Mouse (Mus musculus) heart, adult 2 months (tissue): ENCODE results near the gene Itpr2. TPM values are rescaled to one million over a fixed set of nuclear protein-coding genes. Genes with fewer than 3 reads are reported as not detected.

Experiments used
- DNase-seq, 2 experiments: peaks; one replicate each; pipeline ENCODE4 v3.0.0; 2021
- H3K27ac ChIP-seq: fragments of 200-600 bp; 2 replicates; pipeline ENCODE4 v1.8.1; 2022
- H3K27me3 ChIP-seq: fragments of 200-500 bp; 2 replicates; pipeline ENCODE4 v1.6.1; 2012; ENCODE audit warnings: mild to moderate bottlenecking, low read length, inconsistent platforms, mixed read lengths; ENCODE audit not compliant: control insufficient read depth, insufficient read depth
- H3K36me3 ChIP-seq: fragments of 200-500 bp; 2 replicates; pipeline ENCODE4 v1.6.1; 2012; ENCODE audit warnings: low read length, inconsistent platforms; ENCODE audit not compliant: control insufficient read depth, insufficient read depth
- H3K4me1 ChIP-seq: fragments of 200-500 bp; 2 replicates; pipeline ENCODE4 v1.6.1; 2011; ENCODE audit warnings: low read length; ENCODE audit not compliant: control insufficient read depth, insufficient read depth
- H3K4me3 ChIP-seq: fragments of 200-600 bp; 2 replicates; pipeline ENCODE4 v1.8.1; 2022
- H3K79me2 ChIP-seq: fragments of 200-500 bp; replicated peaks from 2 replicates; pipeline ENCODE4 v1.6.1; 2012; ENCODE audit warnings: mild to moderate bottlenecking, inconsistent platforms, low read length, moderate library complexity, mixed read lengths; ENCODE audit not compliant: control insufficient read depth, insufficient read depth
- H3K9ac ChIP-seq: fragments of 200-500 bp; 2 replicates; pipeline ENCODE4 v1.6.1; 2012; ENCODE audit warnings: low read depth, mild to moderate bottlenecking, control low read depth, inconsistent platforms, low read length, mixed read lengths
- CTCF ChIP-seq: fragments of 200-600 bp; IDR thresholded peaks from 2 replicates; pipeline ENCODE4 v1.8.1; 2022; ENCODE audit warnings: antibody characterized with exemption, mild to moderate bottlenecking, moderate library complexity
- EP300 ChIP-seq: fragments of 200-500 bp; IDR thresholded peaks from 2 replicates; pipeline ENCODE4 v1.6.1; 2011; ENCODE audit warnings: low read depth, low read length, control low read depth; ENCODE audit not compliant: insufficient read depth
- POLR2A ChIP-seq: fragments of 200-500 bp; IDR thresholded peaks from 2 replicates; pipeline ENCODE4 v1.6.1; 2011; ENCODE audit warnings: mild to moderate bottlenecking, low read depth, low read length, control low read depth; ENCODE audit not compliant: insufficient read depth
- WGBS: fragments of 180-500 bp; shearing (Covaris S2); methylation state at CpG from one replicate; pipeline ENCODE4 v1.1.7; 2018; 5-methylcytosine and 5-hydroxymethylcytosine counted together
- intact Hi-C: fragments of 180-260 bp; cut with DNase I; formaldehyde crosslinking; loops from one replicate; pipeline ENCODE4 v1.15.1; 2025
- polyA plus RNA-seq: library from polyadenylated mRNA; depleted of rRNA; stranded (reverse); fragments of >200 nt; gene quantifications from 2 replicates; pipeline ENCODE4 v1.2.3, GENCODE M21; 2012
- total RNA-seq, 2 experiments: library from RNA; stranded (reverse); gene quantifications; 2 replicates each; pipeline ENCODE4 v1.2.3; 2021

Gene Itpr2
- total and polyA plus RNA-seq, 3 experiments, result 6.6 to 23.7 (median 20.1) TPM

DNA sequence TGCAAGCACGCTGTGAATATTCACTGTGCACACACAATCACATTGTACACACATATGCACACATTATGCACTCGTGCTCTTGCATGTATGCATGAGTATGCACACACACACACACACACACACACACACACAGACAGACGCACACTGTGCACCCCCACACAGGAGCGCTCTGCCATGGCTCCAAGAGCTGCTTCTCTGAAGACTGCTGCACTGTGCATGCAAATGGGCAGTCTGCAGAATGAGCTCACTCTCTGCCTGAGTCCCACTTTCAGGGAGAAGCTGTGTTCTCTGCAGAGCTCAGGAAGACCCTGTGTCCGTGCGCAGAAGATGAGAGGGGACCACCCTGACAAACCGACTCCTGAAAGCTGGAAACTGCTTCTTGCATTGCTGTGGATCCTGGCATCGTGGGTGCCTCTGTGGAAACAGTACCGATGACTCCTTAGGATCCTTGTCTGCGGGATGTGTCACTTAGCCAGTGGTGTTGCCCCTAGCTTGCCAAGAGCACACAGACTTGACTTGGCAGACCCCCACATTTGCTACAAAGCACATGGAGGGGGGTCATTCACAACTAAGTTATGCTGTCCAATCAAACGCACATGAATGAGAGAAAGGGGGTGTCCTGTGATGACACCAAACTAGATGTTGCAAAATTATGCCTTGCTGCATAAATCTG is 55.9 kb downstream of the Itpr2 start:
- Histone ChIP-seq H3K4me3 (no peak overlapping the region), H3K27me3 (no peaks in the 10 kb centered on the region), H3K4me1 (peaks cover 2% of the 10 kb centered on the region), H3K79me2 (no peaks in the 10 kb centered on the region), H3K36me3 (no peaks in the 10 kb centered on the region), H3K9ac (no peak overlapping the region), H3K27ac (no peak overlapping the region)
- TF ChIP-seq POLR2A, result no peak
- 93% methylated on average over 11 of the region's 11 CpGs for WGBS
- no peak for DNase-seq
- intact Hi-C loops, result no loop called here

DNA sequence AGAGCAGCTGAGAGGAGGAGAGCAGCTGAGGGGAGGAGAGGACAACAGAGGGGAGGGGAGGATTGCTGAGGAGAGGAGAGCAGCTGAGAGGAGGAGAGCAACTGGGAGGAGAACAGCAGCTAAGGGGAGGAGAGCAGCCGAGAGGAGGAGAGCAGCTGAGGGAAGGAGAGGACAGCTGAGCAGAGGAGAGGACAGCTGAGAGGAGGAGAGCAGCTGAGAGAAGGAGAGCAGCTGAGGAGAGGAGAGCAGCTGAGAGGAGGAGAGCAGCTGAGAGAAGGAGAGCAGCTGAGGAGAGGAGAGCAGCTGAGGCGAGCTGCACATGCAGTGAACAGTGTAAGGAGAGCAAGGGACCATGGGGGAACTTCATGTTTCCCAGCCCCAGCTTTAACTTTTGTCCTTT is 62.2 kb downstream of the Itpr2 start:
- H3K27ac ChIP-seq, result no peak overlapping the region
- TF ChIP-seq EP300 (no peak), POLR2A (no peak), CTCF (no peak)
- no peaks in the 10 kb centered on the region for H3K79me2 ChIP-seq
- DNase-seq, result no peak
- 84% methylated on average over 2 of the region's 2 CpGs for WGBS
- peaks cover 2% of the 10 kb centered on the region for H3K4me1 ChIP-seq
- intact Hi-C loops, result no loop called here
- H3K4me3 ChIP-seq, result no peak overlapping the region
- H3K9ac ChIP-seq, result no peak overlapping the region
- H3K27me3 ChIP-seq, result no peaks in the 10 kb centered on the region
- no peaks in the 10 kb centered on the region for H3K36me3 ChIP-seq

DNA sequence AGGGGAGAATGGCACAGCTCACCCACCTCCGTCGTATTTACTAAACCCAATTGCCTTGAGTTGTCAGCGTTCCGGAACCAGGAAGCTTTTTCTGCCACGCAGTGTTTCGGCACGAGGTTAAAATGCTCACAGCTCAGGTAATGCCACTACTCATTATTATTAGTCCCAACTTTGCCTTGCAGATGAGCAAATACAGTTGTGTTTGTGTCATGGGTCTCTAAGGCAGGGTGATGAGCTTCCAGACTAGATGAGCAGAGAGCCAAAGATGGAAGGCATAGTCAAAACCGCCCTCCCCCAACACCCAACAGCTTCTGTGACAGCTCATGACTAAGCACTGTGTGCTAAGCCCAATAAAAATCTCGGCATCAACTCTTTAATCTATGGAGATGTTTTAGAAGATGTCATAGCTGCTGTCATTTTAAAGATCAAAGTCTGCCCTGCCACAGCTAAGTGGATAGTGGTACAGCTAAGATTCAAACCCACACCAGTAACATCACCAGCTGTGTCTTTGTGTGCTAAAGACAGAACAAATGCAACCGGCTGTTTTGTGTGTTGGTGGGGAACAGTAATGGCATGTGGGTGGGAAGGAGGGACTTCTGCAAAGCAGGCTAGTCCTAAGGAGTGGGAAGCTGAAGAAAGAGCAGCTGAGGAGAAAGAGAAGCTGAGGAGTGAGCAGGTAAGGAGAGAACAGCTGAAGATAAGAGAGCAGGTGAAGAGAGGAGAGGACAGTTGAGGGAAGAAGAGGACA is 62.8 kb downstream of the Itpr2 start:
- Histone ChIP-seq H3K4me3 (no peak overlapping the region), H3K4me1 (peaks cover 2% of the 10 kb centered on the region), H3K27ac (no peak overlapping the region), H3K9ac (no peak overlapping the region), H3K79me2 (no peaks in the 10 kb centered on the region), H3K27me3 (no peaks in the 10 kb centered on the region), H3K36me3 (no peaks in the 10 kb centered on the region)
- no peak for TF ChIP-seq POLR2A
- TF ChIP-seq CTCF, result no peak
- no peak for TF ChIP-seq EP300
- intact Hi-C loops, result no loop called here
- DNase-seq, result no peak
- 85% methylated on average over 10 of the region's 10 CpGs for WGBS

DNA sequence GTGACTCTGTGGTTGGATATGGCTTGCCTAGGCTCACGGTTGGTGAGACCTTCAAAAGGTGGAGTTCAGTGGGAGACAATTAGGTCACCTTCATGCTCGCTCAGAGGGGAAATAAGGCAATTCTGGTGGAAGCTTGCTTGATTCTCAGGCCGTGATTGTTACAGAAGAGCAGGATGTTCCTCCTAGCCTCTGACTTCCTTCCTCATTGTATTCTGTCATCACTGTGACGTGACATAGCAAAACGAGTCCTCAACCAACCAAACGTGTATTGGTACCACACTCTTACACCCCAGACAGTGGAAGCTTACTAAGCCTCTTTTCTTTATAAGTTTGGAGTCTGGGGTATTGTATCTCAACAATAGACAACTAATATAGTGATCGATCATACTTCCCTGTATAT is 64.0 kb downstream of the Itpr2 start:
- Histone ChIP-seq H3K4me3 (no peak overlapping the region), H3K27me3 (no peaks in the 10 kb centered on the region), H3K4me1 (peaks cover 6% of the 10 kb centered on the region), H3K79me2 (no peaks in the 10 kb centered on the region), H3K27ac (no peak overlapping the region), H3K36me3 (no peaks in the 10 kb centered on the region), H3K9ac (no peak overlapping the region)
- no peak for TF ChIP-seq CTCF
- no peak for TF ChIP-seq EP300
- no peak for TF ChIP-seq POLR2A
- DNase-seq, result no peak
- 48% methylated on average over 7 of the region's 7 CpGs for WGBS
- intact Hi-C loops, result no loop called here

DNA sequence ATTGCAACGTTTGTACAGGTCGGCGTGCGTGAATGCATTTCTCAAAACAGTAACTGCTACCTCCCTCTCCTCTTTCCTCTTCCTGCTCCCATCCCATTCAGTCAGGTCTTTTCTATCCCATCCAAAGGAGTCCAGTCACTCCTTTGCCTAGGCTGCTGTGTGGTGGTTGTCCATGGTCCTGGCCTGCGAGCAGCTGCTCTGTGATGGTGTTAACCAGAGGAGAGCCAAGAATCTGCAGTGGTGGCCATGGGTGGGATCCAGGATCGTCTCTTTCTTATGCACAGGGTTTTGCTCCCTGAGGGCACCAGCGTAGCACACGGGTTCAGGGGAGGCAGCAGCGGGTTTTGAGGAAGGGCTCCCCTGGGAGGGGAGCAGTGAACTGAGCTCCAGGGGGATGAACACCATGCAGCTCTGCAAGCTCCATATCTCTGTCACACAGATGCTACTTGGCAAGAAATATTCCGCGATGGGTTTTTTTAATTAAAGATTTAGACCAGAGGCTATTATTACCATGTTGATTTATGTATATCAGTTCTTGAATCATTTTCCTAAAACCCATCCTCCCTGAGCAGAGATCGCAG is 65.0 kb downstream of the Itpr2 start:
- intact Hi-C loops, result no loop called here
- DNase-seq, result no peak
- WGBS, result 65% methylated on average over 12 of the region's 12 CpGs

DNA sequence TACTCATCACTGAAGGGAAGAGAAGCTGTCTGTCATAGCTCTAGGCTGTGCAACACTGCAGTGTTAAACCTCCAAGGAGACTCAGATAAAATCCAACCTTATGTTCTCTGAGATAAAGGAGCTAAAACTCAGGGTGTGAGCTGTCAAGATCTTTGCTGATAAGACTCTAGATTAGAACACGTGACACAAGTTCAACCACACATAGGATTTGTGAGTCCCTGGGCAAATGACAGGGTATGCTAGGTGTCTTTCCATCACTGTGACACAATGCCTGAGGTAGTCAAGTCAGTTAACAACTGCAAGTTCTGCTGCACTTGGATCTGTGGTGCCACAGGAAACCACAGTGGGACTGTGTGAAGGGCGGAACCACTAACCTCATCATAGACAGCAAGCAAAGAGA is 67.8 kb downstream of the Itpr2 start:
- intact Hi-C loops, result no loop called here
- Histone ChIP-seq H3K4me3 (no peak overlapping the region), H3K79me2 (0 out of 2 replicates have a peak, but pooled peaks cover 2% of the 10 kb centered on the region), H3K9ac (no peak overlapping the region), H3K4me1 (peaks cover 10% of the 10 kb centered on the region), H3K36me3 (no peaks in the 10 kb centered on the region), H3K27me3 (no peaks in the 10 kb centered on the region), H3K27ac (no peak overlapping the region)
- 89% methylated on average over 2 of the region's 2 CpGs for WGBS
- TF ChIP-seq POLR2A, result no peak
- TF ChIP-seq EP300, result no peak
- no peak for TF ChIP-seq CTCF
- DNase-seq, result peak in 1 of 2 experiments; percentile 0

More for the DNA sequence above, 65.0 kb downstream of the Itpr2 start:
- Histone ChIP-seq H3K36me3 (no peaks in the 10 kb centered on the region), H3K9ac (no peak overlapping the region), H3K27me3 (no peaks in the 10 kb centered on the region), H3K4me1 (peaks cover 10% of the 10 kb centered on the region), H3K27ac (no peak overlapping the region), H3K4me3 (no peak overlapping the region), H3K79me2 (no peaks in the 10 kb centered on the region)
- TF ChIP-seq POLR2A (no peak), CTCF (no peak), EP300 (no peak)
